Comparison of ENCODE assay signal across 38 mouse cellular contexts in the genomic region with DNA sequence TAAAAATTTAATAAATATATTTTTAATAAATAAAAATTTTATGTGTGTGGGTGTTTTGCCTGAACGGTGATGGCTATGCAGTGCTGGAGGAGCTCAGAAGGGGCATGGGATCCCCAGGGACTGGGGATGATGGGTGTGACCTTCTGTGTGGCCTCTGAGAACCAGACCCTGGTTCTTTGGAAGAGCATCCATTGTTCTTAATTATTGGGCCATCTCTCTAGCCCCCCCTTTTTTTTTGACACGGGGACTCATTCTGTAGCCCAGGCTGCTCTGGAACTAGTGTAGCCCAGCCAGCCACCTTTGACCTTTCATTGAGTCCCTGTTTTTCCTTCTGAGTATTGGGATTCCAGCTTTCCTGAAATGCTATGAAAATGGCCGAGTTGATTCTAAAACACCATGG. TPM values are rescaled to one million over a fixed set of nuclear protein-coding genes. Genes with fewer than 3 reads are reported as not detected.
"Had no signal": no experiment of that assay in that cellular context is flagged by ENCODE, and none has a peak within 500 bp of the region (broad histone marks: within the 10 kb centered on the region; RNA-seq: fewer than 3 reads in every experiment).

No protein-coding gene starts in this region.

- H3K27me3 ChIP-seq: heart, embryonic 13.5 days; heart, embryonic 15.5 days; hindbrain, embryonic 13.5 days; hindbrain, embryonic 15.5 days; kidney, embryonic 15.5 days; limb, embryonic 13.5 days; limb, embryonic 15.5 days; liver, embryonic 15.5 days had no signal

- H3K9me3 ChIP-seq: heart, embryonic 13.5 days; heart, embryonic 15.5 days; hindbrain, embryonic 13.5 days; hindbrain, embryonic 15.5 days; kidney, embryonic 15.5 days; limb, embryonic 13.5 days; limb, embryonic 15.5 days; liver, embryonic 15.5 days had no signal

- ATAC-seq: forebrain, embryonic 16.5 days; hindbrain, postnatal 0 days had no signal

- H3K27ac ChIP-seq: hindbrain, embryonic 13.5 days; hindbrain, embryonic 15.5 days; hindbrain, postnatal 0 days; kidney, postnatal 0 days; limb, embryonic 13.5 days; limb, embryonic 15.5 days had no signal

- DNase-seq: gastrocnemius, postnatal 14 days; gastrocnemius, postnatal 36 days; heart, adult 18-20 months; heart, postnatal 14 days; kidney, adult 11 months; layer of hippocampus, adult 9-11 months; layer of hippocampus, postnatal 36 days; left cerebral cortex, postnatal 4 days had no signal

- H3K4me1 ChIP-seq: hindbrain, embryonic 13.5 days; hindbrain, embryonic 15.5 days; limb, embryonic 13.5 days had no signal

- H3K9ac ChIP-seq: heart, embryonic 13.5 days; heart, embryonic 15.5 days; hindbrain, embryonic 13.5 days; hindbrain, embryonic 15.5 days; kidney, embryonic 15.5 days; limb, embryonic 13.5 days; limb, embryonic 15.5 days; liver, embryonic 15.5 days had no signal

- H3K4me2 ChIP-seq: heart, embryonic 11.5 days; heart, embryonic 15.5 days; hindbrain, embryonic 13.5 days; hindbrain, embryonic 15.5 days; limb, embryonic 13.5 days; limb, embryonic 15.5 days had no signal

- H3K36me3 ChIP-seq: heart, embryonic 13.5 days; heart, embryonic 15.5 days; hindbrain, embryonic 13.5 days; hindbrain, embryonic 15.5 days; kidney, embryonic 15.5 days; limb, embryonic 13.5 days; limb, embryonic 15.5 days; liver, embryonic 15.5 days had no signal

- H3K4me3 ChIP-seq: heart, embryonic 13.5 days; heart, embryonic 15.5 days; hindbrain, embryonic 13.5 days; hindbrain, embryonic 15.5 days; kidney, embryonic 15.5 days; limb, embryonic 13.5 days; limb, embryonic 15.5 days had no signal

RNA-seq across cellular contexts. Expression of gene Gm49354, which starts 54.8 kb away (rescaled TPM):
- total RNA-seq: gastrocnemius, adult 18-20 months; gastrocnemius, adult 8-10 months; gastrocnemius, postnatal 14 days; gastrocnemius, postnatal 36 days; heart, adult 18-20 months; heart, adult 8-10 months; heart, postnatal 14 days; hindbrain, postnatal 0 days; layer of hippocampus, adult 18-20 months; layer of hippocampus, adult 8-10 months; layer of hippocampus, postnatal 14 days; layer of hippocampus, postnatal 36 days; left cerebral cortex, adult 18-20 months; left cerebral cortex, adult 8-10 months; left cerebral cortex, postnatal 10 days; left cerebral cortex, postnatal 25 days; left cerebral cortex, postnatal 4 days had no signal
- polyA plus RNA-seq: forebrain, embryonic 16.5 days; frontal cortex, adult 2 months; gonadal fat pad, adult 2 months; heart, embryonic 11.5 days; heart, embryonic 13.5 days; heart, embryonic 15.5 days; heart, postnatal 0 days; hindbrain, embryonic 11.5 days; hindbrain, embryonic 13.5 days; hindbrain, embryonic 15.5 days; hindbrain, postnatal 0 days; intestine, embryonic 14.5 days; kidney, adult 2 months; kidney, embryonic 15.5 days; kidney, postnatal 0 days; large intestine, adult 2 months; limb, embryonic 11.5 days; limb, embryonic 13.5 days; limb, embryonic 15.5 days; liver, embryonic 15.5 days had no signal
